Mouse (Mus musculus) lung, postnatal 0 days (tissue): Measurements from ENCODE around the gene Ece1.

Experiments
- CTCF ChIP-seq: IDR thresholded peaks from 2 replicates; pipeline ENCODE4 v1.5.1; 2016; ENCODE audit warnings: antibody characterized with exemption, mild to moderate bottlenecking
- EP300 ChIP-seq: IDR thresholded peaks from 2 replicates; pipeline ENCODE4 v1.6.1; 2016; ENCODE audit warnings: antibody characterized with exemption, mild to moderate bottlenecking, control low read depth

- TF ChIP-seq CTCF (no peak), EP300 (peak; percentile 10; the same call in 1 of the 2 replicates)
Measured at GRCm38 (mm10) chr4:137920500-137920961, 58.5 kb downstream of the Ece1 start.
